Mouse (Mus musculus) adrenal gland, adult 2 months (tissue): ENCODE measurements at regions not wholly inside any gene's neighbourhood (a gene's known extent, or its start where the extent isn't known, plus 50 kb on each side); places are given as distances from the start of the nearest gene placed in this dataset.

Experiments used
- DNase-seq: peaks from one replicate; pipeline ENCODE4 v3.0.0; 2021

DNA sequence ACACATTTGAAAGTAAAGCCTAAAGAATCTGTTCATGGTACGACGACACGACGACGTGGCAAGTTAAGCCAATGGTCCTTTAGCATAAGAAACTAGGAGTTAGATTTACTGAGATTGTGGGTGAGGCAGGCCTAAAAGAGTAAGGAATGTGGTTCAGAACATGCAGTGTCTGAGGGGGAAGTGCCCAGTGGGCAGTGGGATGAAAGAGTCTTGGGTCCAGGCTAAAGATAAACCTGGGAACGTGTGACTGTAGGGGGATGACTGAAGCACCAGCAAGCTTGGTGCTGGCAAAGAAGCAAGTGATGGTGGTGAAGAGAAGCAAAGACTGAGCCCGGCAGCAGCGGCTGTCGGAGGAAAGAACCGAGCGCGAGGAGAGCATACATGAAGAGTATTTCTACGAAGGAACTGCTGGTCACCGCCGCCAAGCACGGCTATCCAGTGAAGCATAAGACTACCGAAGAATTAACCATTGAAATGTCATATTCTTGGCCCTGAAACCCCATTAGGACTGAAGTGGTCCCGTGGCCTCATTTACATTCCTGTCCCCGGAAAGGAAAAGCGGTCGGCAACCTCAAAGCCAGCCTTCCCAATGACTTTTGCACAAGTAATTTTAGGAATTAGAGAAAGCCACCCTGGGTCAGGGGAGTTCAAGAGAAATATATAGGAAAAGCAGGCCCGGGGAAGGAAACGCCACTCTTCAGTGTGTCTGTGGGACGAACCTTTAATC is 76.2 kb upstream of the Armc2 start:
- DNase-seq: no peak

DNA sequence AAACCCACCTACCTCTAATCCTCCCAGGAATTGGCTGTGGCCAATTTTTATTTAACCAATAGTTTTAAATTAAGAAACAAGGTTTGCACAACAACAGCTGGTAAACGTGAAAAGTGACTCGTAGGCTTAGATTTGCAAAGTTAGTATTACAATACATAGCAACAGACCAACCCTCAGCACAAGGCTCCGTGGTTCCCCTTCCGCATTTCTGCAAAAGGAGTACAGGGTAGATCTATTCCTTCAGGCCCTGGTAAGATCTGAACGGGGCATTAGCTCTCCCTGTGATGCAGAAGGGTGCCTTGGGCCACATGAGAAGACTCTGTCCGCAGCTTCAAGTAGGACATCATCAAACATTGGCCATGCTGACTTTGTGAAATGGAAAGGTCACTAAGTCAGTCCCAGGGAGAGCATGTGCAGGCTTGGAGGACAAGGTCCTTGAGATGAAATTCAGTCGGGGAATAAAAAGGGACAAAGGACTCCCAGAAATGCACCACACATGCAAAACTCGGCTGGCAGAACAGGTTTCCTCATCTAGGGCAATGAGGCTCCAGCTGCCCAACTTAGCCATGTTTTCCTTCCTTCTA is 75.0 kb upstream of the Armc2 start:
- no peak for DNase-seq

DNA sequence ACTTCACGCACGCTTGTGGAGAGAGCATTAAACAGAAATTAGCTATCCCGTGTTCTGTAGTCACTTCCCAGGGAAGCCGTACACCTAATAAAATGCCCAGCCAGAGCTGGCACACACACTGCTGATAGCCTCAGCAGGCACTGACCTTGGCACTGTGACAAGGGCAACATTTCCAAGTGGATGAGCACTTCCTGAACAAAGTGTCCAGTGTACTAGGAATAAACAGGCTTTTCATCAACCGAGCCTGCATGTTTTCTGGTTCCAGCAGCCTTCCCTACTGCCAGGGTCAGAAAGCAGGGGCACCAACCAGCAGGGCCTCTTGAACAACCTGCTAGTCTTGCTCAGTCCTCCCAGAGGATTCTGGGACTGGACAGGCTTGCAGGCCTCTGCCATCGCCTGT is 74.3 kb upstream of the Armc2 start:
- DNase-seq: peak; percentile 91

DNA sequence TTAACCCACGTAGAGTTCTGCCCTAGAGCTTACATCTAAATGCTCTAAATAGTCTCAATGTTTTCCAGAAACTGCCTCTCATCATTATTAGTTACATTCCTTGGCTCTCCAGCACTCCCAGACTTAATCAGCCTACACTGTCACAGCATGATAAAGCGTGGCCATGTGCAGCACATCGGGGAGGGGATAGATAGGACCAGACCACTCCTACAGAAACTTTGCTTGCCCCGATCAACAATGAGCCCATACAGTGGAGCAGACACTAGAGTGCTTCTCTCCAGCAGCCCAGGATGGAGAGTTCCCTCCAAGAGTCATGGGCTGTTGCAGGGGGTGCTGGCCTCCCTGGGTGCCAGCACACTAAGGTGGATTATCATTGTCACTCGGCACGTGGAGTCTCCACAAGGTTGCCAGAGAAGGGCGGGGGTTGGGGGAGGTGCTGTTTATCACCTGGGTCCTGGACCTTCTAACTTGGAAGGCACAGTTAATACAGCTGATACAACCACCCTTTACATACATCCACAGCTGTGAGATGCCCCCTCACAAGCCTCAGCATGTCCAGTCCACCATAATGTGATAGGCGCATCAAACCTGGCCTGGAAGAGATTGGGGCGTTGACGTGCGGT is 73.4 kb upstream of the Armc2 start:
- DNase-seq: no peak

DNA sequence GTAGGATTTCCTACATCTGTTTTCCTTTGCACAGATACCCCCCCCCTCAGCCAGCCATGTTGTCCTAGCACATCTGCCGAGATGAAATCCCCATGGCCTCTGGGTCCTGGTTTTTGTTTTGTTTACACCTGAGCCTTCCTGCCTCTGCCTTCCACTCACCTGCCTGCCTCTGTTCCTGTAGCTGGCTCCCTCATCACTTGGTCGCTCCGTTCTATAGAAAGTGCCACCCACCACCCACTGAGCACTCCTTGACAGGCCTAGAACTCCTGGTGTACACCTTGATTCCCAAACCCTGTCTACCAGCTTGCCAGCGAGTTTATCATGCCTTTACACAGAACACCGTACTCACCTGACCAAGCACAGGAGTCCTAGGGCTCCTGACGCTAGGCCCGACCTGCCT is 72.6 kb upstream of the Armc2 start:
- no peak for DNase-seq

DNA sequence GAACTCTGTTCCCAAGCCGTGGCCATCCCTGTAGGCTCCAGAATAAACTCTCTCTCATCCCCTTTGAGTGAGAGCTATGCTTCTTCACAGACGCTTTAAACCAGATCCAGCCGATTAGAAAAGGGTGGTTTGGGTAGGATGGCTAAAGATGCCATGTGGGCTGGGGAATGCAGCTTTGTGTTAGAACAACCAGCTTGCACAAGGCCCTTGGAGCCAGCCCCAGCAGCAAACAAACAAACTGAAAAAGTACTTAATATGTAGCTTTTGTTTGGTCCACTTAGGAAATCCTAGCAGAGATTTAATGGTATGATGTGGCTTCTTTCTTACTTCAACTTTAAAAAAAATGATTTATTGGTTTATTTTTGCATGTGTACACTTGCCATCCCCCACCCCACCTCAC is 71.9 kb upstream of the Armc2 start:
- no peak for DNase-seq

DNA sequence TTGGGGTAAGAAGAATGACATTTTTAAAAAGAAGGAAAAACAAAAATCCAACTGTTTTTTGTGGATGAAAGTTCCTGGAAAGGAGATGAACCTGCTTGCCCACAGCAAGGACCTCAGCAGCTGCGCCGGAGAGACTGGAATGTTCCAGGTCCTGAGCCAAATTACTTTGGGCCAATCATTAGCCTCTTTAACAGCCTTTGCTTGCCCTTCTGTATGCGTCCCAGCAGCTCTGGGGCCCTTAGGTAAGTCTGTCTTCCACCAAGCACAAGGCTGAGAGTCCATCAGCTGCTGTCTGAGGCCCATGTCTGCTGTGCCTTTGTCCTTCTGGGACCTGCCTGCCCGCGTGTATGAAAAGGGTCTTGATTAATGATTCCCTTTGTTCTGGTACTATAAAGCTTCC is 71.4 kb upstream of the Armc2 start:
- no peak for DNase-seq

DNA sequence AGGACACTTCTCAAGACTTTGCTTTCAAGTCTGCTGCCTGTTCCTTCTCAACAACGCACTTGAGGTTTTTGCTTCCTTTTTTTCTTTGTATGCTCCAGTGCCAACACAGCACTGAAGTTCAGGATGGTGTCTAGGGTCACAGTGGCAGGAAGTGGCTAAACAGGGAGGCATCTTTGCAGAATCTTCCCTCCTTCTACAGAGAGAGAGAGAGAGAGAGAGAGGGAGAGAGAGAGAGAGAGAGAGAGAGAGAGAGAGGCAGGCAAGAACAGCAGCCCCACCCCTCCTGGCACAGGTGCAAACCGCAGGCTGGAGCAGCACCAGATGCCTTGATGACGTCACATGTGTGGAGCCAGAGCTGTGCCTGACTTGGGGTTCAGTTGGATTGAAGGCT is 71.0 kb upstream of the Armc2 start:
- peak; percentile 80 for DNase-seq

DNA sequence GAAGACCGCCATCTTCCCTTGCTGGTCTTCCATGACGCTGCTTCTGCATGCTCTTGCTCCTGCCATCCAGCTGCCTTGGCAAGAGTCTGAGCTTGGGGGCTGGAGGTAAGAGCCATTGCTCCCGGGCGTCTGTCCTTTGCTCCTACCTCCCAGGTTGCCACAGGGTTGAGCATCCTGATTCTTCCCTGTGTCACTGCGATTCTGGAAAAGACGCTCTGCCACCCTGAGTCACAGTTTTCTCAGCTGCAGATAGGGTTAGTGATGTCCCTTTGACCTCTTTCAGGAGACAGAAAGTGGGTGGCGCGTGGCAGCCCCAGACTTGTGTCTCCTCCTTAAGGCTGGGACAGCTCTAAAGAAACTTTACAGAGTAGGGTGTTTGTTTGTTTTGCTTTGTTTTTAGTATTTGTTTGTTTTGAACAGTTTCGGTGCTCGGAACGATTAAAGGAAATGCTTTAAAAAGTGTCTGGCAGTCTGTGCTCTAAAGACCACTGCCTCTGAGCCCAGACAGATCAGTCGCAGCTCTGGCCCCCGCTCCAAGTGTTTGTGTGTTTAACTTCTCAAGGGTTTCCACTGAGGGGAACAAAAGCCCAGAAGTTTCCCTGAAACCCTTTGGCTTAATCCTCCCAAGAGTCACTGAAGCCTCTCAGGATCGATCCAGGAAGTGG is 70.5 kb upstream of the Armc2 start:
- DNase-seq: no peak

DNA sequence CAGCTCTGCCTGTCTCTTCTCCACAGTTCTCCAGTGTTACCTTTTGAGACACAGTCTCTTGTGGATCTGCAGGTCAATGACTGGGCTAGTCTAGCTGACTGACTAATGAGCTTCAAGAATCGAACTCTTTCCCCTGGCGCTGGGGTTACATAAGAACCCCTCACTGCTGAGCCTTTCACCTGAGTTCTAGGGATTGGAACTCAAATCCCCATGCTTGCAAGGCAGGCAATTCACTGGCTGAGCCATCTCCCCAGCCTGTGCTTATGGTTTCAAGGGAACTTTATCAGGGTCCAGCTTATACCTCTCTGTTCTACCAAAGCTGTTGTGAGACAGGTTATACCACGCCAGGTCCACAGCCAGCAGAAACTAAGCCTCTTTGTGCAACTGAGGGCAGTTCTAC is 69.7 kb upstream of the Armc2 start:
- DNase-seq: no peak

DNA sequence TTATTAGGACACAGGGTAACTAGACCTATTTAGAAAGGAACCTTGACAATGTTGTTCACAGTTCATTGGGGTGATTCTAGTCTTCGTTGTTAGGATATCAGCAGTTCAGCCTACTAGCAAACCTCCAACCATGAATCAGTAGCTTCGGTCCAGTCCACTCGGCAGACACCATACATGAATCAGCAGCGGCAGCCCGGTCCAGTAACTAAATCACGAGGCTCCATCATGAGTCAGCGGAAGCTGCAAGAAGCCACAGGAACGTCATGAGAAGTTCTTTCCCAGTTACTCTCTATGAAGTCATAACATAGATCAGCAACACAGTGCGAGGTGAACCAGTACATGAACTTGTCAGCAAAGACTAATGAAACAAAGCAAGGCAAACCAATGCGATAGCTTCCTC is 68.4 kb upstream of the Armc2 start:
- DNase-seq: peak; percentile 31

DNA sequence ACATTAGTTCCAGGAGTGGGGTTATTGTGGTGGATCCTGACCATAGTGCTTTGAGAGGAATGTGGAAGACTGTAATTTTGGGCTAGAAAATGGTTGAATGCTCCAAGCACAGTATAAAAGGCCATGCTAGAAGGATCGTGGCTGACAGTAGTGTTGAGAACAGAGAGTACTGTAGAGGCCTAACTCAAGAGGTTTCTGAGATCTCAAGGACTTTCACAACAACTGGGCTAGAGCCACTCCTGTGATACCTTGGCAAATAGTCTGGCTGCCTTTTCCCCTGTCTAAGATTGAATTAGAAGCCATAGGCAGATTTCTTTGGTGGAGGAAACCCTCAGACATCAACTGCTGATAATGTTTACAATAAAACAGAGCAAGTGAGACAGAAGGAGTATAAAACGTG is 67.1 kb upstream of the Armc2 start:
- no peak for DNase-seq

DNA sequence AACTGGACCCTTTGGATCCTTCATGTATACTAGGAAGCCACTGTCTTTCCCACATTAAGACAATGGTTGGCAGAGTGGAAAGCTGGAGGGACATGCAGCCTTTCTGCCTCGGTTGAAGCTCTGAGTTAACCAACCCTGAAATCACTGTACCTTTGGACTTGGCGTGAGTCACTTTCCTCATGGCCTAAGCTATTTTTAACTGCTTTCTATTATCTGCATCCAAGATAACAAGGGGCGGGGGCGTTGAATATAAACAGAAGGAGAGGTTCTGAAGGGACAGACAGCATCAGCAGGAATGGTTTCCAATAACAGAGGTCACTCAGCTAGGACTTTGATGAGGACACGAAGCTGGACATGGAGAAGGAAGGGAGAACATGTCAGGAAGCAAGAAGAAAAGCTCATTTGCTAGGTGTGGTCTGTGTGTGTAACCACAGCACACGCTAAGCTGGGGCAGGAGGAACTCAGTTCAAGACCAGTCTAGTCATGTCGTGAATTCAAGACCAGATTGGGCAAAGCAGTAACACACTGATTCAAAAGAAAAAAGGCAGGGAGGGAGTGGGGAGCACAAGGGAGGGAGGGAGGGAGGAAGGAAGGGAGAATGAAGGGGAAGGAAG is 64.1 kb upstream of the Armc2 start:
- peak; percentile 30 for DNase-seq

DNA sequence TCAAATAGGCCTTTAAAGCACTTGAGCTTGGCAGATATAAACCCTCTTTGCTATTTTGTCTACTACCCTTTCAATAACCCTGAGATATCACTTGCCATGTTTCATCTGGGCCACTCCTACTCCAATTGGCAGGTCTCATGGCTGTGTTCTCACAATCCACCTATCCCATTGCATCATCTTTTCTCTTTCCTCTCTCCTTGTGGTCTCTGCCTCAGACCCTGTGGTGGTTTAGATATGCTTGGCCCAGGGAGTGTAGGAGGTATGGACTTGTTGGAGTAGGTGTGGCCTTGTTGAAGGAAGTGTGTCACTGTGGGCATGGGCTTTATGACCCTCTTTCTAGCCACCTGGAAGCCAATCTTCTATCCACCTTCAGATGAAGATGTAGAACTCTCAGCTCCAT is 61.5 kb upstream of the Armc2 start:
- DNase-seq: no peak

DNA sequence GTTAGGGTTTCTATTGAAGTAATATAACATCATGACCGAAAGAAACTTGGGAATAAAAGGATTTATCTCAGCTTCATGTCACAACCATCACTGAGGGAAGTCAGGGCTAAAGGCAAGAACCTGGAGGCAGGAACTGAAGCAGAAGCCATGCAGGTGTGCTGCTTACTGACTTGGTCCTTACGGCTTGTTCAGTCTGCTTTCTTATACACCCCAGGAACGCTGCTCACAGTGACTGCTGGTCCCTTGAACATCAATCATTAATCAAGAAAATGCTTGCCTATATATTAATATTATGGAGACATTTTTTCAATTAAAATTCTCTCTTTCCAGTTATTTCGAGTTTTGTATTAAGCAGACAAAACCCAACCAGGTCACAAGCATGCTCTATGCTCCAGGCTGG is 58.5 kb upstream of the Armc2 start:
- no peak for DNase-seq

DNA sequence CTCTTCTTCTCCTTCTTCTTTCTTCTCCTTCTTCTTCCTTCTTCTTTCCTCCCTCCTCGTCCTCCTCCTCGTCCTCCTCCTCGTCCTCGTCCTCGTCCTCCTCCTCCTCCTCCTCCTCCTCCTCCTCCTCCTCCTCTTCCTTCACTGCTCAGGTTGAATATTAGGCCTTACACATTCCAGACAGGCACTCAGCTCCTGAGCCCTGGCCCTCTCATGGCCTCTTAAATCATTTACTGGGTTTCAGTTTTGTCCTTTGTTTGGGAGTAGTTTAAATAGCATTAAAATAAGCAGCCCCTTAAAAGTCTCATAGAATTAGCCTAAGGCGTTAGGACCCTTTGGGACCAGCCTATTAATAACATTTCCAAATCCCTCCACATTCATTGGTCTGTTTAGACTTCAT is 57.3 kb upstream of the Armc2 start:
- DNase-seq: no peak

DNA sequence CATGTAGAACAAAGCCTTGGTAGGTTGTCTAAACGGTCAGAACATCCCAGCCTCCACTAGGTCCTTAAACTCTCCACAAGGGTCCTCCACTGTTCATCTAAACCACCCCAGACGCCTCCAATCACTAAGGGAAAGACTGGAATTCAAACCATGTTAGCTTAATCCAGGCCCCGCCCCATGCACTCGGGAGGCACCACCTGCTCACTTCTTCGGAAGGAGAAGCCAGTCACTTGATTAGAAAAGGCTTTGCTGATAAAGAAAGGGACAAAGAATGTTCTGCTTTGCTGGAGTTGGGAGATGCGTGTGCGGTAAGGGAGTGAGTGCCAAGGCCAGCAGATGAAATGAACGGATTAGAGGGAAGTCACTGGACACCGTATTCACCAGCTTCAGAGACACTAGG is 54.5 kb upstream of the Armc2 start:
- no peak for DNase-seq

DNA sequence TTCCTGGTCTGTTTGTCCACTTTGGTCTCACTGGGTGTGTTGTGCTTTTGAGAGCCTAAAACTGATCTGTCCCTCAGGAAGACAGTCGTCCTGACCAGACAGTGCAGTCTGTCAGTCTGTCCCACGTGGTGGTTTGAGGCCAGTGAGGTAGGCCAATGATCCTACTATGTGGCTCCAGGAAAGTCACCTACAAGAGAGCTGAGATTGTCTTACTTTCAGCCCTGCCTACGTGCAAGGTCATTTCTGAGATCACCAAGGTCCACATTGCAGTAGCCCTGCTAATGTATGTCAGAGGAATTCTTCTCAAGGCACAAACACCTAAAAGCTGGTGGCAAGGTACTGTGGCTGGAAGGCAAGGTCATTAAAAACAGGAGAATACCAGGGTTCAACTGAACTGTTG is 53.9 kb upstream of the Armc2 start:
- peak; percentile 36 for DNase-seq

DNA sequence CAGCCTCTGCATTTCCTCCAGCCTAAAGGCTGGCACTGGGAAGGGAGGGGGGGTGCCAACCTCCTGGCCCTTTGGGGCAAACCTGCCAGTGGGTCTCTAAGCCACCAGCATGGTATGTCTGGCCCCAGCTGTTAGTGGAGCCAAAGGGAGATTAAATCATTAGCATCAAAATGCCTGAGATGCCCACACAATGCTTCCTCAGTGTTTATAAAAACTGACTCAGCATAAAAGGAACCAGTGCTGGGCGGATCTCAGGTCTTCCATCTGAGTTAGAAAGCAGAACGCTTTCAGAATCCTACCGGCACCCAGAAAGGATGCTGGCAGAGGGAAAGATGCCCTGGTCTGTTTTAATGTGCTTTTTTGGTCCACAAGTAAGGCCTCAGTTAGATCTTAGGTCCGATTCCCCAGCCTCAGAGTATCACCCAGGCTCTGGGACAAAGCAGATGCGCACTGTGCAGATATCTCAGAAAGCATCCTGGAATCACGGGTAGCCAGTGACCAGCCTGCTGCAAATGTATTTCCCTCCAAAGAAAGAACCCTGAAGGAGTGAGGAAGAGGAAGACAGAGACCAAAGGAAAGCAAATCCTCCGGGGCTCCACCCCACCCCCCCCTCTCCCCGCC is 53.3 kb upstream of the Armc2 start:
- DNase-seq: no peak

DNA sequence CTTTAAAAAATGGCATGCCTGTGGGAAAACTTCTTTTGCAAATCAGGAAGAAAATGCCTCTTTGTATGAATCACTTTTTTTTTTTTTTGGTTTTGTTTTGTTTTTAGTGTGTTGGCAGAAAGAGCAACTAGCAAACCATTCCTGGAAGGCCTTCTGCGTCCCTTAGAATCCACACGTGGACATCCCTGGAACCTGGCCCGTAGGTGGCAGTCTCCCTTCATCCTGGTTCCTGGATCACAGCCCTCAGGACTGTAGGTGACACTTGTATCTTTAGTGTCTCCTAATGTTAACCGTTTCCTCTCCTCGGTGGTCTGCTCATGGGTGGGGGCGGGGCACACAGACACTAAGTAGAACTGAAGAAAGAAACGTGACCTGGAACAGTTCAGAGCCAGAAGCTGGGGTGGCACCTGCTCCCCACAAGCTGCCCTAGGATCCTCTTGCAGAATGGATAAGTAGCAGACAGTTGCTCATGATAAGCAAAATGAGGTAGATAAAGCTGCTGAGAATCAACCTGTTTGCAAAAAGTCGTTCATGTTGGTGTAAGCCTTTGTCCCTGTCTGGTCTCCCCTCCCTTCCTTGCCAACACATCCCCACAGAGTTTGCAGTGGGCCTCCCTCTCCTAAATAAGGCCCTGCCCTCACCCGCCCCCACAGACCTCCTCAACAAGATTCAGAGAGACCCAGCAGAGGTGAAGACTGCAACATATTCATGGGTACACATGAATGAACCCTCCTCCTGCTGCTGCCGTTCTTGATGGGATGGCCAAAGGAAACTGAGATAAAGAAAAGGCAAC is 52.6 kb upstream of the Armc2 start:
- DNase-seq: peak; percentile 74

DNA sequence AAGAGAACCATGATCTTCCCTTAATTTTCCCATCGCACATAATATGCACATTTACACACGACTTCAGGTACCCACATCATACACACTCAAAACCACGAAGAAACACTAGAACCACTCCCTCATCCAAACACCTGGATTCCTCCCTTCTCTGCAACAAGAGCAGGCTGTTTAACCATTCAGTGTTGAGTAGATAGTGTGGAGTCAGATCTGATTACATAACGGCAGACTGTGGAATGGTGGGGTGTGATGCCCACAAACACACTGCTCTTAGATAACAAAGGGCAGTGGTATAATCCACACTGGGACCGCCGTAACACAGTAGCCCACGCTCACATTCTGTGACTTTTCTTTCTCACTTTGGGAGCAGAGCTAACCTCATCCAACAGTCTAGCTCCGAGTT is 51.5 kb upstream of the Armc2 start:
- no peak for DNase-seq

DNA sequence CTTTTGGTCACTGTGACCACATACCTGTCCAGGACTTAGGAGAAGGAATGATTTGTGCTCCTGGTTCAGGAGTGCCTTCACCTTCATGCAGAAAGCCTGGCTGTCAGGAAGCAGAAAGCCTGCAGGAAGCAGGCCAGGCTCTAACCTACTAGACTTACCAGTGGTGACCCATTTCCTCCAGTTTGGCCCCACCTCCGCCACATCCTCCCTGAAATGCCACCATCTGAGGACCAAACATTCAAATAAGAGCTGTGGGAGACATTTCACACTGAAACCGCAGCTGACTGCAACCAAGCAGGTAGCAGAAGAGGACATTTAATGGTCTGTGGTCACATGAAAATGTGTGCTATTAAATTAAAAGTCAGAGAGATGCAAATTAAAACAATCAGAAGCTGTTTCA is 50.3 kb upstream of the Armc2 start:
- no peak for DNase-seq
